Mouse (Mus musculus): ENCODE data around the gene 4930512M02Rik.

- no peak for TF ChIP-seq CTCF (IDR thresholded peaks at IDR 0.05; ENCODE audit: extremely low read depth, insufficient read depth, low read length)
- TF ChIP-seq POLR2A (IDR thresholded peaks at IDR 0.05; ENCODE audit: extremely low read depth, insufficient read depth, low read length), result no peak
Observed at GRCm38 (mm10) chr11:11586423-11586822, 41.2 kb downstream of the 4930512M02Rik start.

Data from cortical plate, adult 2 months (tissue).